Mouse (Mus musculus): ENCODE results near the gene G430095P16Rik. TPM values are rescaled to one million over a fixed set of nuclear protein-coding genes. Genes with fewer than 3 reads are reported as not detected.

The G430095P16Rik gene
- polyA plus RNA-seq, 1 experiment from 2014 or later: 2.8 TPM

DNA sequence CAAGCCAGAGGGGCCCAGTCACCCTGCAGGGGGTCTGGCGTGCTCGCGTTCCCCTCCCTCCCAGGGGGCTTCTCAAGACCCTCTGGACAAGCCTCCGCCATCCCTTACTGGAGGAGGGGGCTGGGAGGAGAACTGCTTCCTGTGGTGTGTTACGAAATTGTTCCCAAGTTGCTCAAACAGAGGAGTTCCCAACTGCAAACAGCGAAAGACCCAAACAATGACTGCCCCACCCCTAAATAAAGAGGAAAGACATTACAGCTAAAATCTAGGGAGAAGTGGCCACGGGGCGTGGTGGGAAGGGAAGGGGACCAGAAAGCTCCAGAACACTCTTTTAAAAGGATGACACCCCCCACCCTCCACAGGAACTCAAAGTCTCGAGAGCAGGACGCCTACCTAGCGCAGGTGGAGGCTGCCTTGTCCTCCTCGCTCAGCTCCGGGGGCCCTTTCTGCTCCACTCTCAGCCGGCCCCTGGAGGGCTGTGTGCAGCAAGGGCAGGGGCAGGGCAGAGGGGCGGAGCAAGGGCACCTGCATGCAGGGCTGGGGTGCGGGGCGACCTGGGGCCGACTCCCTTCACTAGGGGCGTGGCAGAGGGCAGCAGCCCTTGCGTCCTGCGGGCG is 15.4 kb upstream of the G430095P16Rik start:
- H3K27ac ChIP-seq (ENCODE audit: low read length): peak overlapping the region; percentile 63
- H3K4me1 ChIP-seq (ENCODE audit: insufficient read depth, low read length): peaks cover 62% of the 10 kb centered on the region
- H3K9me3 ChIP-seq (ENCODE audit: low read length): no peaks in the 10 kb centered on the region
- H3K9ac ChIP-seq (replicated peaks; ENCODE audit: low read length): peak overlapping the region; percentile 61; the same call in 1 of the 2 replicates
- 12% methylated on average over 22 of the region's 22 CpGs for WGBS
- peaks cover 63% of the 10 kb centered on the region for H3K27me3 ChIP-seq (ENCODE audit: insufficient read depth, low read length)
- peak overlapping the region; percentile 29 for H3K4me3 ChIP-seq (ENCODE audit: low read length)
- peak overlapping the region; percentile 49 for H3K4me2 ChIP-seq (replicated peaks; ENCODE audit: low read depth, low read length)
- peak; percentile 18; the same call in 1 of the 2 replicates for ATAC-seq (ENCODE audit: low FRiP score, low TSS enrichment)
- no peaks in the 10 kb centered on the region for H3K36me3 ChIP-seq (ENCODE audit: insufficient read depth, low read length)

DNA sequence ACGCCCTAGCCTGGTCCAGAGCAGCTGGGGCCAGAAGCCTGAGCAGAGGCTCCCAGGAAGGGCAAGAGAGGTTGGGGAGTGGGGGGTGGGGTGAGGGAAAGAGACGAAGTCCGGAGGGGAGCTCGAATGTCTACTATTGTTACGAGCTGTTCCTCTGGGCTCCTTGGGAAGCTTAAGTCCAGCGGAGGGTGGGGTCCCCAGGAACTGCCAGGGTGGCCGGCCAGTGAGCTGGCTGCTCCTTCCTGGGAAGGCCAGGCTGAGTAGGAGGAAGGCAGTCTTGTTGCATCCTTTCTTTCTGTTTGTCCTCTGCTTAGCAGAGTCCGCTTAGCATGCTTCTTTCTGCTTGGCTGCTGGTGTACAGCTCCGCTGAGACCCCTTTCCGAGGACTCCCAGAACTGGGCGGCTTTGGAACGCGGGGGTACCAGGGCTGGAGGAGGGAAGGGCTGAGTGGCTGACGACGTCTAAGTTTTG is 14.7 kb upstream of the G430095P16Rik start:
- no peaks in the 10 kb centered on the region for H3K9me3 ChIP-seq (ENCODE audit: low read length)
- peak overlapping the region; percentile 61; the same call in 1 of the 2 replicates for H3K9ac ChIP-seq (replicated peaks; ENCODE audit: low read length)
- peak overlapping the region; percentile 29 for H3K4me3 ChIP-seq (ENCODE audit: low read length)
- WGBS: 11% methylated on average over 15 of the region's 15 CpGs
- no peaks in the 10 kb centered on the region for H3K36me3 ChIP-seq (ENCODE audit: insufficient read depth, low read length)
- peak overlapping the region; percentile 63; the same call in 1 of the 2 replicates for H3K27ac ChIP-seq (ENCODE audit: low read length)
- peaks cover 55% of the 10 kb centered on the region for H3K27me3 ChIP-seq (ENCODE audit: insufficient read depth, low read length)
- peaks cover 68% of the 10 kb centered on the region for H3K4me1 ChIP-seq (ENCODE audit: insufficient read depth, low read length)
- ATAC-seq (ENCODE audit: low FRiP score, low TSS enrichment): no peak
- H3K4me2 ChIP-seq (replicated peaks; ENCODE audit: low read depth, low read length): peak overlapping the region; percentile 49

DNA sequence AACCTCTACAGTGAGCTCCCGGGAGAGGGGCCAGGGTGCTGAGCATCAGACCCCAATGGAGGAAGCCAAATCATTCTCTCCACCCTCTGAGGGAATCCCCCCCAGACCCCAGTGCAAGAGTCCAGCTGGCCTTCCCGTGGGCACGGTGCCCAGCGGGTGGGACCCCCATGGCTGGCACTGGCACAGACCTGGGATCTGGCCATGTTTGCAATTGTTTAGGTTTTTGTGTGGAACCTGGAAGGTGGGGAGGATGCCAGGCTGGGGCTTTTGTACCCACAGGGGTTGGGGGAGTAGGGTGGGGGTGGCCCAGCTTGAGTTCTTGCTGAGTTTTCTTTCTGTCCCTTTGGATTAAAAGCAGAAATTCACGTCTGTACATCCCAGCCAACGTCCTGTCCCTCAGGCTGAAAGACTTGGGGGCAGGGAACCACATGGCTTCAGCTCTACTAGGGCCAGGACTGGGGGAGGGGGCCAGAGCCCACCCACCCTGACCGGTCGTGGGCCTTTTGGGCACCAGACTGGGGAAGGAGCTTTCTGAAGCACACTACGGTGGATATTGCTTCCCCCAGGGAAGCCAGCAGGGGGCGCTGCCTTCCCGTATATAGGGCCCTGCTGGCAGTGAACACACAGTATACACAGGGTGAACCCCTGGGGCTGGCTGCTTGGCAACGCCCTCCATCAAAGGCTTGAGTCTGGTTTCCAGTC is 13.9 kb upstream of the G430095P16Rik start:
- H3K36me3 ChIP-seq (ENCODE audit: insufficient read depth, low read length): no peaks in the 10 kb centered on the region
- H3K27ac ChIP-seq (ENCODE audit: low read length): no peak overlapping the region
- no peaks in the 10 kb centered on the region for H3K9me3 ChIP-seq (ENCODE audit: low read length)
- H3K9ac ChIP-seq (replicated peaks; ENCODE audit: low read length): no peak overlapping the region
- peak; percentile 49 for ATAC-seq (ENCODE audit: low FRiP score, low TSS enrichment)
- peaks cover 47% of the 10 kb centered on the region for H3K27me3 ChIP-seq (ENCODE audit: insufficient read depth, low read length)
- H3K4me1 ChIP-seq (ENCODE audit: insufficient read depth, low read length): peaks cover 74% of the 10 kb centered on the region
- no peak overlapping the region for H3K4me2 ChIP-seq (replicated peaks; ENCODE audit: low read depth, low read length)
- WGBS: 17% methylated on average over 12 of the region's 12 CpGs
- no peak overlapping the region for H3K4me3 ChIP-seq (ENCODE audit: low read length)

DNA sequence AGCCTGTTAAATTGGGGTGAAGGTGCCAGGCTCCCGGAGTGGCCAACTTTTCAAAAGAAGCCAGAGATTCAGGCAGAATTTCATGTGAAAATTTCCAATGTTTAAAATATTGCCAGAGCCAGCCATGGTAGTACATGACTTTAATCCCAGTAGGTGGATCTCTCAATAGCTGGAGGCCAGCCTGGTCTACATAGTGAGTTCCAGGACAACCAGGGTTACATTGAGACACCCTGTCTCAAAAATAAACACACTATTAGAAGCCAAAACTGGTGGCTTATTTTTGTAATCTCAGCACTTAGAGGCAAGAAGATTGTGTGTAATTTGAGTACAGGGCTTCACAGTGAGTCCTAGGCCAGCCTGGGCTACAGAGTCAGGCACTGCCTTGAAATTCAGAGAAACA is 12.9 kb upstream of the G430095P16Rik start:
- Histone ChIP-seq H3K9me3 (ENCODE audit: low read length) (no peaks in the 10 kb centered on the region), H3K4me3 (ENCODE audit: low read length) (no peak overlapping the region), H3K9ac (replicated peaks; ENCODE audit: low read length) (no peak overlapping the region), H3K36me3 (ENCODE audit: insufficient read depth, low read length) (no peaks in the 10 kb centered on the region), H3K27ac (ENCODE audit: low read length) (no peak overlapping the region), H3K27me3 (ENCODE audit: insufficient read depth, low read length) (peaks cover 47% of the 10 kb centered on the region), H3K4me1 (ENCODE audit: insufficient read depth, low read length) (peaks cover 70% of the 10 kb centered on the region), H3K4me2 (replicated peaks; ENCODE audit: low read depth, low read length) (no peak overlapping the region)
- no peak for ATAC-seq (ENCODE audit: low FRiP score, low TSS enrichment)
- WGBS: 100% methylated on average over 1 of the region's 1 CpGs

DNA sequence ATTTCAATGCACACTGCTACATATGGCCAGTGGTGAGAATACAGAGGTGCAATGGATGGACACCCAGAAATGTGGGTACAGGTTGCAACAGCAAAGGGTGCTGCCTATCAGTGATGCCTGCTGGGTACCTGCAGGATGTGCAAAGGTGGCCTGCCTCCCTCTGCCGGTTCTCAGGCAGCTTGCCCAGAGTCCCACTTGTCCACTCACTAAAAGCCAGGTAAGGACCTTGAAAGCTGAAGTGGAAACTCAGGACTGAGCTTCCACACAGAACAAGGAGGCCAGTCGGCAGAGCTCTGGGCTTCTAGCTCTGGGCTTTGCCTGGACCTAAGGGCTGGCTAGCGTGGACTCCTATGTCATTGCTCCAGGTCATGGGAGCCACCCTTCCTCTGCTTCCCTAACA is 11.5 kb upstream of the G430095P16Rik start:
- peaks cover 69% of the 10 kb centered on the region for H3K4me1 ChIP-seq (ENCODE audit: insufficient read depth, low read length)

DNA sequence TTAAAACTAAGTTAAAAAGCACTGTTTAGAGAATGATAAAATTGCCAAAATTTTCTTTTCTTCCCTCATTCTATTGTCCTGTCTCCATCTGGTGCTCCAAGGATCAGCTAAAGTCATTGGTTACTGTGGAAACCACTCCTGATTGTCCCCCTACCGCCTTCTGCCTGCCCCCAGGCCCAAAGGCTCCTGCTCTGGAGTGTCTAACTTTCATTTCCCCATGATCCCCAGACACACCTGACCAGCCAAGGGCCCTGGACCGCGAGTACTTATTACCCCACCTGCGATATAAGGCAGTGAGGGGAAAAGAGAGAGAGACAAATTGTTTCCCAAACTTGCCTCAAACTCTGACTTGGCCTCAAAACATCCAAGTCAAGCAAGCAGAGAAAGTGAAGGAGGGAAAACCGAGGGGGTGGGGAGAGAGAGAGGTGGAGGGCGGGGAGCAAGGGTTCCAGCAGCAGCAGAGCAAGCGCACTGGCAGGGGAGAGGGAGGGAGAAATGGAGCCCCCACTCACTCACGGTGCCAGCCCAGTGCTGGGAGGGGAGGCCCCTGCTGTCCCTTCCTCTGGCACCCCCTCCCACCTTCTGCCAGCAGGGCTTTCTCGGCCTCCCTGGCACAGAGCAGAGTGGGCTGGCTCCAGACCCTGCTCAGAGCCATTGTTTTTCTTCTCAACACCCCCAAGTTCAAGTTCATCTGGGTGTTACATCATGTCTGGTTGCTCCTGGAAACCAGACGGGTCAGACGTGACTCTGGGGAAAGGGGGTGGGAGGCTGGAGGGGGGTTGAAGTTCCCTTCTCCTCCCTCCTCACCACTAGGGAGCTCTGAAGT is 10.7 kb upstream of the G430095P16Rik start:
- peak overlapping the region; percentile 4; the same call in 1 of the 2 replicates for H3K9ac ChIP-seq (replicated peaks; ENCODE audit: low read length)
- peak overlapping the region; percentile 75 for H3K27ac ChIP-seq (ENCODE audit: low read length)
- peak; percentile 75 for ATAC-seq (ENCODE audit: low FRiP score, low TSS enrichment)
- H3K27me3 ChIP-seq (ENCODE audit: insufficient read depth, low read length): peaks cover 45% of the 10 kb centered on the region
- H3K4me3 ChIP-seq (ENCODE audit: low read length): no peak overlapping the region
- H3K36me3 ChIP-seq (ENCODE audit: insufficient read depth, low read length): 0 out of 2 replicates have a peak, but pooled peaks cover 4% of the 10 kb centered on the region
- H3K4me1 ChIP-seq (ENCODE audit: insufficient read depth, low read length): peaks cover 61% of the 10 kb centered on the region
- peak overlapping the region; percentile 29 for H3K4me2 ChIP-seq (replicated peaks; ENCODE audit: low read depth, low read length)
- 10% methylated on average over 10 of the region's 11 CpGs for WGBS
- H3K9me3 ChIP-seq (ENCODE audit: low read length): no peaks in the 10 kb centered on the region

More for the DNA sequence above, 11.5 kb upstream of the G430095P16Rik start:
- no peaks in the 10 kb centered on the region for H3K36me3 ChIP-seq (ENCODE audit: insufficient read depth, low read length)
- H3K4me2 ChIP-seq (replicated peaks; ENCODE audit: low read depth, low read length): no peak overlapping the region
- H3K4me3 ChIP-seq (ENCODE audit: low read length): no peak overlapping the region
- H3K27ac ChIP-seq (ENCODE audit: low read length): peak overlapping the region; percentile 75; the same call in 1 of the 2 replicates
- no peak for ATAC-seq (ENCODE audit: low FRiP score, low TSS enrichment)
- 0 out of 2 replicates have a peak overlapping the region, but pooled peaks have one; percentile 4 for H3K9ac ChIP-seq (replicated peaks; ENCODE audit: low read length)
- WGBS: 50% methylated on average over 3 of the region's 3 CpGs
- H3K27me3 ChIP-seq (ENCODE audit: insufficient read depth, low read length): peaks cover 46% of the 10 kb centered on the region
- H3K9me3 ChIP-seq (ENCODE audit: low read length): no peaks in the 10 kb centered on the region

DNA sequence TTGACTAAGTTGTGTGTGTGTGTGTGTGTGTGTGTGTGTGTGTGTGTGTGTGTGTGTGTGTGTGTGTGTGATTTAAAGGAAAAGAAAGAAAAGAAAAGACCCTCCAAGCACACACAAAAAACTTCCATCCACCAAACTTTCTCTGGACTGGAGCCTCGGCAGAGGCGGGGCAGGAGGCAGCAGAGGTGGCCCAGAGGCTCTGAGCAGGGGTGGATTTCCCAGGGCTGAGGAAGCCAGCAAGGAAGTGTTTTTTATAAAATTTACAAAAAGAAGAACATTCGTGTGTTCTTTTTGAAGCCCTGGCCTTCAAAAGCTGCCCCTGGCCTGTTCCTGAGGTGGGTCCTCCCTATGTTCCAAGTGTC is 10.1 kb upstream of the G430095P16Rik start:
- no peak overlapping the region for H3K4me3 ChIP-seq (ENCODE audit: low read length)
- H3K27me3 ChIP-seq (ENCODE audit: insufficient read depth, low read length): peaks cover 44% of the 10 kb centered on the region
- no peak for ATAC-seq (ENCODE audit: low FRiP score, low TSS enrichment)
- H3K4me1 ChIP-seq (ENCODE audit: insufficient read depth, low read length): peaks cover 55% of the 10 kb centered on the region
- peak overlapping the region; percentile 49; the same call in 1 of the 2 replicates for H3K9ac ChIP-seq (replicated peaks; ENCODE audit: low read length)
- peak overlapping the region; percentile 75 for H3K27ac ChIP-seq (ENCODE audit: low read length)
- WGBS: 7% methylated on average over 3 of the region's 3 CpGs
- 0 out of 2 replicates have a peak, but pooled peaks cover 4% of the 10 kb centered on the region for H3K36me3 ChIP-seq (ENCODE audit: insufficient read depth, low read length)
- no peaks in the 10 kb centered on the region for H3K9me3 ChIP-seq (ENCODE audit: low read length)
- no peak overlapping the region for H3K4me2 ChIP-seq (replicated peaks; ENCODE audit: low read depth, low read length)

DNA sequence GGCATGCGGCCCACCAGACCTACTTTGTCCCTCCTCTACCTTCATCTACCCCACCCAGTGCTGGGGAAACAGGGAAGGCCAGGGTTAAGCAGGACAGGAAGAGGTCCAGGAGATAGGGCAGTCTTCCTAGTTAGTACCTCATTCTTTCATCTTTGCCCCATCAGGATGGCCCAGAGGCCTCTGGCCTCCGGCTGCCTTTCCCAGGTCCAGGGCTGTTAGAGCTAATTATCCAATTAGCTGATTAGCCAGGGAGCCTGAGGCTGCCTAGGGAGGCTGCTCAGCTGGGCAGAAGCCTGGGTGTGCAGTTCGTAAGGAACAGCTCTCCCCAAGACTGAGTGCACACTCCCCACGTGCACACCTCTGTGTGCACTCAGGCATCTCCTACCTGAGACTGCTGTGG is 9.4 kb upstream of the G430095P16Rik start:
- H3K4me2 ChIP-seq (replicated peaks; ENCODE audit: low read depth, low read length): no peak overlapping the region
- 48% methylated on average over 4 of the region's 4 CpGs for WGBS
- H3K27ac ChIP-seq (ENCODE audit: low read length): peak overlapping the region; percentile 69
- ATAC-seq (ENCODE audit: low FRiP score, low TSS enrichment): no peak
- peak overlapping the region; percentile 49 for H3K9ac ChIP-seq (replicated peaks; ENCODE audit: low read length)
- H3K4me1 ChIP-seq (ENCODE audit: insufficient read depth, low read length): peaks cover 49% of the 10 kb centered on the region
- no peak overlapping the region for H3K4me3 ChIP-seq (ENCODE audit: low read length)
- H3K27me3 ChIP-seq (ENCODE audit: insufficient read depth, low read length): peaks cover 38% of the 10 kb centered on the region
- H3K36me3 ChIP-seq (ENCODE audit: insufficient read depth, low read length): 0 out of 2 replicates have a peak, but pooled peaks cover 4% of the 10 kb centered on the region
- no peaks in the 10 kb centered on the region for H3K9me3 ChIP-seq (ENCODE audit: low read length)

DNA sequence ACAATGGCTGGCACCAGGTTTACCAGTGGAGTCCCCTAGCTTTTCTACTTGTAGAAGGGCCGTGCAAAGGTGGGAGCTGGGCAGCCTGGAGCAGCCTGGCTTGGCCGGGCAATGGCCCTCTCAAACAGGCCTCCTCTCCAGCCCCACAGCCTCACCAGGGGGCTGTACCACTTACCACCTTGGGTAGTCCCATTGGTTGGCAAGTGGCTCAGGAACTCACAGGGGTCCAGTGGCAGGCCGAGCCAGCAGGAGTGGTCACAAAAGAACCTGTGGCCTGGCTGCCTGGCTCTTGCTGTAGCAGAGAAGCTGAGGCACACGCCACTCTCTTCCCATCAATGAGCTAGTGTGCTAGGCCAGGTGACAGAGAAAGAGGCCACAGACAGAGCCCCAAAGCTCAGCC is 8.6 kb upstream of the G430095P16Rik start:
- Histone ChIP-seq H3K4me1 (ENCODE audit: insufficient read depth, low read length) (peaks cover 43% of the 10 kb centered on the region), H3K27me3 (ENCODE audit: insufficient read depth, low read length) (peaks cover 30% of the 10 kb centered on the region), H3K36me3 (ENCODE audit: insufficient read depth, low read length) (0 out of 2 replicates have a peak, but pooled peaks cover 4% of the 10 kb centered on the region), H3K27ac (ENCODE audit: low read length) (peak overlapping the region; percentile 69), H3K4me2 (replicated peaks; ENCODE audit: low read depth, low read length) (no peak overlapping the region), H3K9ac (replicated peaks; ENCODE audit: low read length) (no peak overlapping the region), H3K9me3 (ENCODE audit: low read length) (no peaks in the 10 kb centered on the region), H3K4me3 (ENCODE audit: low read length) (no peak overlapping the region)
- 79% methylated on average over 4 of the region's 4 CpGs for WGBS
- no peak for ATAC-seq (ENCODE audit: low FRiP score, low TSS enrichment)
